Mouse (Mus musculus): Measurements from ENCODE around the gene Gm3327. TPM values are rescaled to one million over a fixed set of nuclear protein-coding genes. Genes with fewer than 3 reads are reported as not detected.
"Not testable (repeated sequence)": the region's sequence is repeated elsewhere in the genome, so short reads cannot be mapped to it uniquely, and the experiment has no call there.

The Gm3327 gene
- polyA plus RNA-seq (2014; fragmentation: Nextera tagmentation; extraction: Ambion mirVana), result not detected in 2 replicates

- H3K4me1 ChIP-seq (ENCODE audit: control insufficient read depth, insufficient read depth, low read length); H3K4me2 ChIP-seq (replicated peaks; ENCODE audit: low read depth, low read length); H3K27ac ChIP-seq (ENCODE audit: low read depth, low read length); ATAC-seq (ENCODE audit: low FRiP score, low TSS enrichment); H3K4me3 ChIP-seq (ENCODE audit: low read length); H3K36me3 ChIP-seq (ENCODE audit: control insufficient read depth, insufficient read depth, low read length); H3K9ac ChIP-seq (ENCODE audit: low read depth, low read length); H3K9me3 ChIP-seq (ENCODE audit: control insufficient read depth, low read length); H3K27me3 ChIP-seq (ENCODE audit: control insufficient read depth, insufficient read depth, low read length): not testable (repeated sequence)
- WGBS, result 81% methylated on average over 3 of the region's 4 CpGs
Observed at GRCm38 (mm10) chr14:44123551-44123950, at the start of gene Gm3327. Gm3327 (plus strand) TSS chr14:44123851.

- H3K9me3 ChIP-seq (ENCODE audit: control insufficient read depth, low read length); H3K36me3 ChIP-seq (ENCODE audit: control insufficient read depth, insufficient read depth, low read length); H3K9ac ChIP-seq (ENCODE audit: low read depth, low read length); H3K4me3 ChIP-seq (ENCODE audit: low read length); ATAC-seq (ENCODE audit: low FRiP score, low TSS enrichment); H3K27me3 ChIP-seq (ENCODE audit: control insufficient read depth, insufficient read depth, low read length); H3K4me2 ChIP-seq (replicated peaks; ENCODE audit: low read depth, low read length); H3K27ac ChIP-seq (ENCODE audit: low read depth, low read length); H3K4me1 ChIP-seq (ENCODE audit: control insufficient read depth, insufficient read depth, low read length): not testable (repeated sequence)
- 72% methylated on average over 4 of the region's 5 CpGs for WGBS
Observed at GRCm38 (mm10) chr14:44077785-44078341, 45.8 kb upstream of the Gm3327 start.

GRCm38 (mm10) chr14:44086588-44086987 is 37.1 kb upstream of the Gm3327 start:
- not testable (repeated sequence) for H3K4me1 ChIP-seq (ENCODE audit: control insufficient read depth, insufficient read depth, low read length); H3K9me3 ChIP-seq (ENCODE audit: control insufficient read depth, low read length); H3K4me3 ChIP-seq (ENCODE audit: low read length); H3K4me2 ChIP-seq (replicated peaks; ENCODE audit: low read depth, low read length); H3K36me3 ChIP-seq (ENCODE audit: control insufficient read depth, insufficient read depth, low read length); H3K27ac ChIP-seq (ENCODE audit: low read depth, low read length); H3K9ac ChIP-seq (ENCODE audit: low read depth, low read length); H3K27me3 ChIP-seq (ENCODE audit: control insufficient read depth, insufficient read depth, low read length); ATAC-seq (ENCODE audit: low FRiP score, low TSS enrichment)
- WGBS, result 80% methylated on average over 1 of the region's 1 CpGs

- not testable (repeated sequence) for H3K27me3 ChIP-seq (ENCODE audit: control insufficient read depth, insufficient read depth, low read length); ATAC-seq (ENCODE audit: low FRiP score, low TSS enrichment); H3K9me3 ChIP-seq (ENCODE audit: control insufficient read depth, low read length); H3K4me2 ChIP-seq (replicated peaks; ENCODE audit: low read depth, low read length); H3K36me3 ChIP-seq (ENCODE audit: control insufficient read depth, insufficient read depth, low read length); H3K4me3 ChIP-seq (ENCODE audit: low read length); H3K4me1 ChIP-seq (ENCODE audit: control insufficient read depth, insufficient read depth, low read length); H3K9ac ChIP-seq (ENCODE audit: low read depth, low read length); H3K27ac ChIP-seq (ENCODE audit: low read depth, low read length)
- WGBS, result 81% methylated on average over 2 of the region's 2 CpGs
Observed at GRCm38 (mm10) chr14:44087535-44087934, 36.1 kb upstream of the Gm3327 start.

GRCm38 (mm10) chr14:44091524-44091923 is 32.1 kb upstream of the Gm3327 start:
- not testable (repeated sequence) for H3K9me3 ChIP-seq (ENCODE audit: control insufficient read depth, low read length); ATAC-seq (ENCODE audit: low FRiP score, low TSS enrichment); H3K9ac ChIP-seq (ENCODE audit: low read depth, low read length); H3K4me1 ChIP-seq (ENCODE audit: control insufficient read depth, insufficient read depth, low read length); H3K27me3 ChIP-seq (ENCODE audit: control insufficient read depth, insufficient read depth, low read length); H3K27ac ChIP-seq (ENCODE audit: low read depth, low read length); H3K36me3 ChIP-seq (ENCODE audit: control insufficient read depth, insufficient read depth, low read length); H3K4me3 ChIP-seq (ENCODE audit: low read length); H3K4me2 ChIP-seq (replicated peaks; ENCODE audit: low read depth, low read length)
- 65% methylated on average over 1 of the region's 1 CpGs for WGBS

GRCm38 (mm10) chr14:44094445-44094844 is 29.2 kb upstream of the Gm3327 start:
- not testable (repeated sequence) for H3K4me1 ChIP-seq (ENCODE audit: control insufficient read depth, insufficient read depth, low read length); H3K4me3 ChIP-seq (ENCODE audit: low read length); H3K36me3 ChIP-seq (ENCODE audit: control insufficient read depth, insufficient read depth, low read length); H3K9me3 ChIP-seq (ENCODE audit: control insufficient read depth, low read length); H3K27me3 ChIP-seq (ENCODE audit: control insufficient read depth, insufficient read depth, low read length); H3K9ac ChIP-seq (ENCODE audit: low read depth, low read length); H3K4me2 ChIP-seq (replicated peaks; ENCODE audit: low read depth, low read length); H3K27ac ChIP-seq (ENCODE audit: low read depth, low read length)
- WGBS, result 15% methylated on average over 4 of the region's 5 CpGs
- ATAC-seq (ENCODE audit: low FRiP score, low TSS enrichment), result peak; percentile 79

GRCm38 (mm10) chr14:44100030-44100429 is 23.6 kb upstream of the Gm3327 start:
- H3K27me3 ChIP-seq (ENCODE audit: control insufficient read depth, insufficient read depth, low read length); H3K9me3 ChIP-seq (ENCODE audit: control insufficient read depth, low read length); H3K9ac ChIP-seq (ENCODE audit: low read depth, low read length); H3K4me1 ChIP-seq (ENCODE audit: control insufficient read depth, insufficient read depth, low read length); H3K4me2 ChIP-seq (replicated peaks; ENCODE audit: low read depth, low read length); H3K36me3 ChIP-seq (ENCODE audit: control insufficient read depth, insufficient read depth, low read length); H3K27ac ChIP-seq (ENCODE audit: low read depth, low read length); H3K4me3 ChIP-seq (ENCODE audit: low read length); ATAC-seq (ENCODE audit: low FRiP score, low TSS enrichment): not testable (repeated sequence)
- WGBS, result no CpG with 5 or more reads among the region's 1 CpGs

- not testable (repeated sequence) for H3K4me3 ChIP-seq (ENCODE audit: low read length)
- 80% methylated on average over 2 of the region's 2 CpGs for WGBS
Observed at GRCm38 (mm10) chr14:44102354-44102753, 21.3 kb upstream of the Gm3327 start, which contains the start of gene Ear2. Ear2 (plus strand) TSS chr14:44102654.

GRCm38 (mm10) chr14:44110981-44111380 is 12.7 kb upstream of the Gm3327 start:
- H3K27ac ChIP-seq (ENCODE audit: low read depth, low read length), result no peak overlapping the region
- ATAC-seq (ENCODE audit: low FRiP score, low TSS enrichment), result no peak
- H3K4me1 ChIP-seq (ENCODE audit: control insufficient read depth, insufficient read depth, low read length), result no peaks in the 10 kb centered on the region
- no peaks in the 10 kb centered on the region for H3K36me3 ChIP-seq (ENCODE audit: control insufficient read depth, insufficient read depth, low read length)
- no peak overlapping the region for H3K4me3 ChIP-seq (ENCODE audit: low read length)
- no peaks in the 10 kb centered on the region for H3K27me3 ChIP-seq (ENCODE audit: control insufficient read depth, insufficient read depth, low read length)
- H3K4me2 ChIP-seq (replicated peaks; ENCODE audit: low read depth, low read length), result no peak overlapping the region
- no peaks in the 10 kb centered on the region for H3K9me3 ChIP-seq (ENCODE audit: control insufficient read depth, low read length)
- no peak overlapping the region for H3K9ac ChIP-seq (ENCODE audit: low read depth, low read length)

More at GRCm38 (mm10) chr14:44102354-44102753, 21.3 kb upstream of the Gm3327 start, which contains the start of gene Ear2:
- H3K4me1 ChIP-seq (ENCODE audit: control insufficient read depth, insufficient read depth, low read length); H3K9me3 ChIP-seq (ENCODE audit: control insufficient read depth, low read length); H3K4me2 ChIP-seq (replicated peaks; ENCODE audit: low read depth, low read length); H3K9ac ChIP-seq (ENCODE audit: low read depth, low read length); ATAC-seq (ENCODE audit: low FRiP score, low TSS enrichment); H3K27ac ChIP-seq (ENCODE audit: low read depth, low read length); H3K36me3 ChIP-seq (ENCODE audit: control insufficient read depth, insufficient read depth, low read length); H3K27me3 ChIP-seq (ENCODE audit: control insufficient read depth, insufficient read depth, low read length): not testable (repeated sequence)
